Mouse (Mus musculus) adrenal gland, adult 10 weeks (tissue): ENCODE measurements around the gene Chst14. TPM values are rescaled to one million over a fixed set of nuclear protein-coding genes. Genes with fewer than 3 reads are reported as not detected.

Experiments
- polyA plus RNA-seq: library from polyadenylated mRNA; stranded (reverse); fragments of 350-450 nt; fragmentation: Illumina TruSeq; extraction: RNeasy Lipid Tissue Mini Kit (QIAGEN cat#74804); gene quantifications from one replicate; pipeline ENCODE4 v1.2.3, GENCODE M21; 2014; ENCODE audit warnings: low read depth, low replicate concordance

The Chst14 gene
- polyA plus RNA-seq = 3.5 TPM

GRCm38 (mm10) chr2:118926361-118926997, at the start of gene Chst14:
Chst14 (plus strand) TSS chr2:118926496.

GRCm38 (mm10) chr2:118899981-118900825, 26.1 kb upstream of the Chst14 start, which contains the start of gene Bahd1:
Bahd1 (plus strand) TSS chr2:118900377.

Other genes with a start within 250 kb of the Chst14 start
- 0.12 TPM for gene Ankrd63, start 222.5 kb upstream of the Chst14 start, polyA plus RNA-seq
- gene Plcb2, start 198.1 kb upstream of the Chst14 start, polyA plus RNA-seq = 0.64 TPM
- gene Inafm2, start 180.7 kb upstream of the Chst14 start, polyA plus RNA-seq = 35.5 TPM
- gene Ccdc9b, start 163.8 kb upstream of the Chst14 start, polyA plus RNA-seq = 2.0 TPM
- not detected for gene Phgr1, start 153.7 kb upstream of the Chst14 start, polyA plus RNA-seq
- gene Disp2, start 146.8 kb upstream of the Chst14 start, polyA plus RNA-seq = 11.0 TPM
- 2.3 TPM for gene Knstrn, start 112.5 kb upstream of the Chst14 start, polyA plus RNA-seq
- 81.6 TPM for gene Ivd, start 64.5 kb upstream of the Chst14 start, polyA plus RNA-seq
- 7.1 TPM for gene Bahd1, start 26.1 kb upstream of the Chst14 start, polyA plus RNA-seq
- gene Ccdc32, start 102.9 kb downstream of the Chst14 start, polyA plus RNA-seq = 16.0 TPM
- 4.3 TPM for gene Rpusd2, start 108.3 kb downstream of the Chst14 start, polyA plus RNA-seq
- gene Knl1, start 120.6 kb downstream of the Chst14 start, polyA plus RNA-seq = 3.4 TPM
- 2.2 TPM for gene Rad51, start 186.3 kb downstream of the Chst14 start, polyA plus RNA-seq
- 49.1 TPM for gene Rmdn3, start 230.5 kb downstream of the Chst14 start, polyA plus RNA-seq
- gene Gchfr, start 241.3 kb downstream of the Chst14 start, polyA plus RNA-seq = not detected
- gene Gm14137, start 248.0 kb downstream of the Chst14 start, polyA plus RNA-seq = not detected